Mouse (Mus musculus) inflammation-experienced regulatory T-cells, adult 6 months (primary cell): ENCODE measurements around the gene Nrp1. TPM values are rescaled to one million over a fixed set of nuclear protein-coding genes. Genes with fewer than 3 reads are reported as not detected.
A peak's percentile ranks its signal among the peaks of the same experiment; 100 is the strongest.

ENCODE experiments used
- ATAC-seq: one replicate; pipeline ENCODE4 v1.8.0; 2017
- polyA plus RNA-seq, 3 experiments: library from polyadenylated mRNA; unstranded; fragments of 100-300 nt; shearing (Covaris generic); gene quantifications; one replicate each; pipeline ENCODE4 v1.2.1; 2017

Gene Nrp1
- polyA plus RNA-seq, 3 experiments from 2014 or later = 145 to 329 (median 260) TPM

DNA sequence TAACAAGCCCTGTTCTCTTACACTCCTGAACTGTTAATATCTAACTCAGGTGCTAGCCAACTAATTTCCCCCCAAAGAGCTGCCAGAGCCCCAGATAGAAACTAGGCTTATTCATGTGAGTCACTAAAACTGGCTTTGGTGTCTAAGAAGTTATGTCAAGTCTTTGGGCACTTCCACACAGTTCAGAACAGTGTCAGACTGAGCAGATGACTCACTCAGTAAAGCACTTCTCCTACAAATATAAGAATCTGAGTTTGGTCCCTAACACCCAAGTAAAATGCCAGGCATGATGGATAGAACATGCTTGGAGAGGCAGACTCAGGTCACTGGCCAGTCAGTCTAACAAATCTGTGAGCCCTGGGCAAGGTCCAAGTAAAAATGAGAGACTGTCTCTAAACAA lies 65.4 kb downstream of the Nrp1 start:
- ATAC-seq = no peak

DNA sequence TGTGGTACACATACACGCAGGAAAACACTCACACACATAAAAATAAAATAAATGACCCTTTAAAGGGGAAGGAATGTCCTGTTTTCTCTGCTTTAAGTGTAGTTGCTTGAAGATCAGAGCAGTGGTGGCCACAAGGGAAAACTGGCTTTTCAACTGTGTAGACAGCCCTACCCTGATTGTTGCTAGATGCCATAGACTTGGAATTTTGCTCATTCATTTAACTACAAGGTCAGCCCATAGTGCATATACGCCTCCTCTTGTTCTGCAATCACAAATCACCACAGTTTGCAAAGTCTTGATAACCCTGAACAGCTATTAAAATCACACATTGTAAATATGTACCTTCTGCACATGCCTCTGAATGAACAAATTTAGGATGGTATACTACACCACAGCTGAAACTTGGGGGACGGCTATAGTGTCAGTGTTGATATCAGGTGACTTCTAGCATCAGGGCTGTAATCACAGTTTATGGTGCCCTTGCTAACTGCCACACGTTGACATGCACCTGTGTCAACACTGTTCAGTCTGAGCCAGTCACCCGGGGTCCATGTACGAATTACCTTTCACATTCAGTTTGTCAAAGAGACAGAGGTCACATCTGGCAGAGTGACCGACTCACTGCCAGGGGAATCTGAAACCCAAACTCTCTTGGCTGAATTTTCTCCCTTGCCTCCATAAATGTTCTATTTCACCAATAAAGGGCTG lies 66.4 kb downstream of the Nrp1 start:
- ATAC-seq = no peak

DNA sequence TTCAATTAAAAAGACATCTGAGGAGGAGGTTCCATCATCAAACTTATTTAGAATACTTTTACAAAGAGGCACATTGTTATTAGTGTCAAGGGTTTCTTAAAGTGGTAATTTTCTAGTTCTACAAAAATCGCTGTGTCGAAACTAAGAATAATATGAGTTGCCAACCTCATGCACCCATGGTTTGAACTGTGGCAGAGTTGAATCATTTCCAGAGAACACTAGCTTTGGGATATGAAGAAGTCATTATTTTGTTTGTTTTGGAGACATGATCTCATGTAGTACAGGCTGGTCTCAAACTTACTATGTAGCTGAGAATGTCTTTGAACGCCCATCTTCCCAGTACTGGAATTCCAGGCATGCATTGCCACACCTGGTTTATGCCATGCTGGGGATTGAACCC lies 68.7 kb downstream of the Nrp1 start:
- ATAC-seq = no peak

DNA sequence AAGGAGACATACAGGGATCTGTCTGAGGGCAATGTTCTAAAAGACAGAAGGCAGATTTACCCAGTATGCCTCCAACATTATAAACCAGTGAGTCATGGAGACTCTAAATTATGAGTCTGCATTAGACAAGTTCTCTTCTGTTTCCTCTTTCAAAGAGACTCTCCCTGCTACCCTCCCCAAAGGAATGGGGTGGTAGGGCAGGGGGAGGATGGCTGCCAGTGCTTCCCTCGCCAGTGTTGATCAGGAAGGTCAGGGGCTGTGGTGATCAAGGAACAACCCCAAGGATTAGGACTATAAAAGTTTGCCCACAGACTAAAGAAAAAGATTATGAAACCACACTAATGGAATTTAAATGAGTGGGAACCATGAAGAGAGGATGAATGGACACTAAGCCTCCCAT lies 70.6 kb downstream of the Nrp1 start:
- ATAC-seq = no peak

DNA sequence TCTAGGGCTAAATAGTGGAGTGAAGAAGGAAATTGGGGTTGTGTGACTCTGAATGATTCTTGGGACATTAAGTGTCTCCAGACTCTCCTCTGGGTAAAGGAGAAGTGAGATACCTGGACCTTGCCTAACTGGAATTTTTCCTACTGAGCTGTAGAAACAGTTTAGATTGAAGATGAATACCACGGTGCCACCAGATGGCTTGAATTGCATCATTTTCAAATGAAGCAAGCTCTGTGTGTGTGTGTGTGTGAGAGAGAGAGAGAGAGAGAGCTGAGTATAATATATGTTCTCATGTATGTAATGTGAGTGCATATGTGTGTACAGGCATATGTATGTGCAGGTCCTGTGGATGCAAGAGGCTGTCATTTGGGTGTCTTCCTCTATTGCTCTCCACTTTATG lies 72.7 kb downstream of the Nrp1 start:
- no peak for ATAC-seq

DNA sequence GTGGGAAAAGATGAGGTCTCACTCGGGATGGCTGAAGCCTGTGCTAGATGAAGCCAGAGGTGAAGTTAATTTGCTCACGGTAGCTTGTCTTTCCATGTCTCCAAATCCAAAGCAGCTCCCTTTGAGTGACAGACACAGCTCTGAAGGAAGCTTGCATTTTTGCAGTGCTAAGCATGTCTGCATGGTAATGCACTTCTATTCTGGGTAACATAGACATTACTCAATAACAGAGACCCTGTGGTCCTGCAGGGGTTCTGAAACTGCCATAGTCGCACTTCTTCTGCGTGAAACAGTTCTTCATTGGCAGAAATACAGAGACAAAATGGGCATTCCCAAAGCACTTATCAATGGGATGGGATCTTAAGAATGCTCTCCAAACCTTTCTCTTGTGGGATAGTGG lies 77.3 kb downstream of the Nrp1 start:
- ATAC-seq = no peak

DNA sequence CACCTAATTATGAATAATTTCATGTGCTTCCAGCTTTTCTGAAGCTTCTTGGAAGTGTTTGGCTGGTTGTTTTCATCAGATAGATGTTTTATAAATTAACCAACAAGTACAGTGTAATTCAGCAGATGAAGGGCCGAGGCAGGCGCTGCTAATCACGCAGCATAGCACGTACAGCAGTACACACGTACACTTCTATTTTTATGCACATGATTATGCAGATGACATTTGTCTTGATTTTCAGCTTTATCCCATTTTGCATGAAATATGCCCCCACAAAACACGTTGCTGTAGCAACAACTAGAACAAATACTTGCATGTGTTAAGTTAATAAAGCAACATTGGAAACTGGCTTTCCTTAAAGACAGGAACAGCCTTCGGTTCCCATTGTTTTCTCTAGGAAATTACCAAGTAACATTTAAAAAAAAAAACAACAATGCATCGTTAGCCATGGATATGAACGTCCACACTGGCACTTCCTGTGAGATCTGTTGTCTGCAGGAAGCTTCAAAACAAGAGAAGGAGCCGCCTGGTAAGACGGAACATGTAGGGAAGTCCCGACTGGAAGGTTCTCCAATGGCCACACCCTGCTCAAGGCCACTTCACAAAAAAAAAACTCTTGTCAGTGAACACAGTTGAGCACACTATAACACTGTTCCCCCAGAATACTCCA lies 78.9 kb downstream of the Nrp1 start:
- ATAC-seq = no peak

DNA sequence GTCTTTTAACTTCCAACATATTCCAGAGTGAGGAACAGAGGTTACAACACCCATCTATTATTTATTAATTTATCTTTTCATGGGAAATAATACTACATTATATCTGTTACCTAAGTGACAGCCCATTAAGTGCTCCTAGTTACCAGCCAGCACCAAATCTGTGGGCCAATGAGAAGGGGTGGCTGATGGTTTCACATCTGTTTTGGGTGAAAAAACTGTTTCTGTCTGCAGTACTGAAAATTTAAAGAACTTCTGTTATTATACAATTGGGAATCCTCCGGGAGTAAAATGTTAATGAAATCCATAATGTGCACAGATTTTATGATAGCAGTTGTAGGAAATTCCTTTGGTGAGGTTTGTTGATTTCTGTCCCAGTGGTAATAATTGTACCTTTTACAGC lies 83.0 kb downstream of the Nrp1 start:
- ATAC-seq = no peak

DNA sequence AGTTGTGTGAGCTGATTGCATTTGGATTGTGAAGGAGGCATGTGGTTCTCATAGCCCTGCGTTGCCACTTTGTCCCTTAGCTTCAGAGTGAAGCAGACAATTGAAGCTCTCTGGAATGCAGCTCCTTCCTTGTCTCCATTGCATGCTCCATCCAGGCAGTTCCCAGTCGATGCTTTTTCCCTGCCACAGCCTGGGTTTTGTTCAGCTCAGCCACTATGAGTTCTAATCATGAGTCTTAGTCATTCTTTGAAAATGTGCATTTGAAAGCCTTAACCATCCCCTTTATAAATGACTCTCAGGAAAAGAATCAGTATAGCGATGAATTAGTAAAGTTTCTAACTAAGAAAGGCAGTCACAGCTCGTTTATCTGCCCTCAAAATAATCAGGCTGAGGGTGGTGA lies 87.2 kb downstream of the Nrp1 start:
- no peak for ATAC-seq

DNA sequence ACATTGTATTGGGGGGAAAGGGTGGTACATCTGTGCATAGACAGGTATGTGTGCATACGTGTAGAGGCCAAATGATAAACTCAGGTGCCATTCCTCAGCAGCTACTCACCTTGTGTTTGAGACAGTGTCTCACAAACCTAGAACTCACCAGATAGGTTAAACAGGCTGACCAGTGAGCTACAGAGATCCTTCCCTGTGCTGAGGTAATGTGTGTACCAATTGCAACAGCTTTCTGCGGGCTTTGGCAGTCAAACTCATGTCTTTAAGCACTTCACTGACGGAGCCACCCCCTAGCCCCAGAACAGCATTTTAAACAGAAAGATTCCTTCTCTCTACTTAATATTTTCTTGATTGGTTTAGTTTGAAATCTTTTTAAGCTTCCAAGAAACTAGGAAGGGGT lies 88.2 kb downstream of the Nrp1 start:
- ATAC-seq = no peak

DNA sequence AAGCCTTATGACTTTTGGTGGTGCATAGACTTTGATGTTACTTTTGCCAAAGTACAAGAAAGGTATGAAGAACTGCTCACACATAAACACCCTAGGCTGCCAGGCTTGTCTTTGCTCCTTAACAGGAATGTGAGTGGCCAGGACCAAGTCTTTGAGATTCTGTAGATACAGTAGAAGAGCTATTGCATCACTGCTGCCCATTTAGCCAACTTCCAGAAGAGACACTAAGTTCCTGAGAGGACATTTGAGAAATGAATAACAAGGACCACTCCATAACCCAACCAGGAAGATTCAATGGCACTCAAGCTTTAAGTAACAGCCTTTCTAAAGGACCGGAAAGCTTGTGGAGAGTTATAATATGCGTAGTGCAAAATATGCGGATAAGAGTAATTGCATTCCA lies 88.9 kb downstream of the Nrp1 start:
- no peak for ATAC-seq

DNA sequence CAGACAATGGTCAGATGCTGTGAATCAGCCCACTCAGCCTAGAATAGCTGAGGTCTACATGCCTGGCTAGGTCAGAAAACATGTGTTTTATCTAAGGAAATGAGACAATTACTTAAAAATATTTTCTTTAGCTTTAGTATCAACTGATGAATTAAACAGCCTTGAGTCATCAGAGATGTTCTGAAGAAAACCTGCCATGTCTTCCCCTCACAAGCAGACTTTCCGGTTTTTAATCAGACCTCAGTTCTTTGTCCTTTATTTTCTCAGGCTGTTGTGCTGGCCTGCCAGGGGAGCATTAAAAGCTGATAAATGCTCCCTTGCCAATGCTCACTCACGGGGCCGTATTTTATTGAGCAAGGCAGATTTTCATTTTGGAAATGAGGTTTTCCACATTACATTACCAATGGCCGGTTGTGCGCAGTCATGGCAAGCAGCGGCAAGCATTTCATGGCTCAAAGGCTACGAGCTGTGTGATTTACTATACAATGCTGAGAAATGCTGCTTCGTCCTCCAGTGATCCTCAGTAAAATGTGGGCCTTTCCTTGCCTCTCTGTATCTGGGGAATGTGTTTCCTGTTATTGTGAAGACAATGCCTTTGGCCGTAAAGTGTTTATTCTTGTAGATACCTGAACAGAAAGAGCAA lies 92.1 kb downstream of the Nrp1 start:
- ATAC-seq = no peak

DNA sequence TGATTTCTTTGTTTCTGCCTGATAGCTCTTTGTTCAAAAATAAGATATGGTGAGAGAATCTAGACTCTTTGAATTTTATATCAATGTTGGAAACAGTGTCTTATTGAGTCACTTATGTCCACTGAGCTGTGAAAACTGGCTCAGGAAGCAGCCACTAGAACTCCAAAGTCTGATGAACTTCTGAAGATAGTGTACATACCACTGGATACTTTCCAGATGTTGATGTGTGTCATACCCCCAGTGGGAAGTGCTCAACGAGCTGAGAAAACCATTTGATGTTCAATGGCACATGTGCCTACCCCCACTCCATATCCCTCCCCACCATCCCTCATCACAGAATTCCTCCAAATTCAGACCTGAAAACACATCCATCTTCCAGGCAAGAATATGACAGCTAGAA lies 92.7 kb downstream of the Nrp1 start:
- no peak for ATAC-seq

DNA sequence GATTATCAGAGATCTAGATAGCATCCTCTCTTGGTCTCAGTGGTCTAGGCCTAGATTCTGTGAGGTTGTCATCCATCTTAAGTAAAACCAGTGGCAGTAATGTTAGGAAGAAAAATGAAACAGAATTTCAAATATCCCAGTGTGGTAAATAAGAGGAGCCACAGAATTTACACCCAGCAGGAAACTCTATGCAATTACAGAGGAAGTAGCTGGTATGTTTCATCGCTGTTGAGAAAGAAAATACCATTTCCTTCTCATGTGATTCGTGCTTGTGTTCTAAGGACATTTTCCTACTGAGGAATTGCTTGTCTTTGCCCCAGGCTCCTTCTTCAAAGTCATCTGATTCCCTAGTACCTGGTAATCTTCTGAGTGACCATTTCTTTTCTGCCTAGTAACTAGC lies 95.1 kb downstream of the Nrp1 start:
- no peak for ATAC-seq

DNA sequence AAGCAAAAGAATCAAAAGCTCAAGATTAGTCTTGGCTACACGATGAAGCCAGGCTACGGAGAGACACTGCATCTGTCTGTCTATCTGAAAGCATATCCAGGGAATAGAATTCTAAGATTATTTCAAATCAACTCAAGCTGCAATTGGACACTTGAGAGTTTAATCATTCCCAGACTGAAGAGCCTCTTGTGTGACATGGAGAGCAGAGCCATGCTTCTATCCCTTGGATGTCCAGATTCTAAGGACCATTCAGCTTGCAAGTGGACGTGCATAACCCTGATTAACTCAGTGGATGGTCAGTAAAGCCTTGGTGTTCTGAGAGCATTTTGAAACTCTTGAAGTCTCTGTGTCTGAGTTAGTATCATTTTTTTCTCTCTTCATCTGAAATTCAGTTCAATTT lies 95.6 kb downstream of the Nrp1 start:
- ATAC-seq = no peak

DNA sequence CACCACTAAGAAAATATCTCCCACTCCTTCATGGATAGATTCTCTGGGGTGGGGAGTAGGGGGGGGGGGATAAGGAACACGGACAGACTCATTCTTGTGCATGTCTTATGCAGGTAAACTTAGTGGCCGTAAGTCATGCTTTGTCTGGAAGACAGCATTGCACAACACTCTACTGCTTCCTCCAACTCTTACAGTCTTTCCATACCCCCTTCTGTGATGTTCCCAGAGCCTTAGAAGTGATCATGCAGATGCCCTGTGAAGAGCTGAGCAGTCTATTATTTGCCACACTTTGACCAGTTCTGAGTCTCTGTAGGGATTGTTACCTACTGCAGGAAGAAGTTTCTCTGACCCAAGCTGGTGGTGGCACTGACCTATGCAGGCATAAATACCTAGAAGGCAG lies 98.9 kb downstream of the Nrp1 start:
- ATAC-seq = no peak

DNA sequence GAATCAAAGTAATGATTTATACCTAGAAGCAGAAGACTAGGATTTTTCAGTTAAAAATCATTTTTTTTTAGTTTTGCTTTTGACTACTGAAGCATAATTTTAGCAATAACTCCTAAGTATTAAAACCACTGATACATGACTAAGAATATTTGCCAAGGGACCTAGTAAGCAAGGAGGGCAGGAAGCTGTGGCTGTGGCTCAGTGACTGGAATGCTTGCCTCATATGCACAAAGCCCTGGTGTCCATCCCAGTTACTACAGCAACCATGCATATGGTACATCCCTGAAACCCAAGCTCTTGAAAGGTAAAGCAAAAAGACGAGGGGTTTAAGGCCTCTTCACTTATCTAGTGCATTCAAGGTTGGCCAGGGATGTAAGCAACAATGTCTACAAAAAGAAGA lies 101.3 kb downstream of the Nrp1 start:
- no peak for ATAC-seq

DNA sequence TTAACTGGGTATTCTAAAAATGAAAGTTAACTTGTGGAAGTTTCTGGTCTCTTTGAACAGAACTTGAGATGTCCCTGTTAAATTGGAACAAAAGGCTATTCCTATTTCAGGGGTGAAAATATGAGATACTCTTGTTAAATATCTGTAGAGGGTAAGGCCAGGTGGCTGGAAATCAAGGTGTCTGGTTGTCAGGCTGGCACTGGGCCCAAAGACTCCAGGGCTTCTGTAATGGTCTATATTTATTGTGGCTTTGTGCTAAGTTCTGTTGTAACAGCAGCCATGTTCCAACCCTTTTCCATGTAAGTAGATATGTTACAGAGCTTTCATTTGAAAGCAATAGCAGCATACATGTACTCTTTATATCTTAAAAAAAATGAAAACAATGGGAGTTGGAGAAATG lies 103.3 kb downstream of the Nrp1 start:
- no peak for ATAC-seq

DNA sequence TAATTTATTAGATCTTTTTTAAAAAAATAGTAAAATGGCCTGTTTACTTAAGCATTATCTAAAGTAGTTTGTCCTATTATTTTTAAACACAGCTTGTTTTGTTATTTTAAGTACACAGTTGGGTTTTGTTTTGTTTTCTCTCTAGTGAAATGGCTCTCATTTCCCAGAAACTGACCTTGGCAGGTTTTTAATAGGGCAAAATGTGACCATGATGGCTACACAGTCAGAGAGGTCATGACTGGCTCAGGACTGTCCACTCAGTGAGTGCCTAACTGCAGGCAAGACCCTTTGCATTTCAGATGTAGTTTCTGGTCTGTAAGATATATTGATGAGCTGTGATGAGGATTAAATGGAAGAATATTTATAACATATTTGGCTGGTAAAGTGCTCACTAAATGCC lies 104.8 kb downstream of the Nrp1 start:
- ATAC-seq = no peak

DNA sequence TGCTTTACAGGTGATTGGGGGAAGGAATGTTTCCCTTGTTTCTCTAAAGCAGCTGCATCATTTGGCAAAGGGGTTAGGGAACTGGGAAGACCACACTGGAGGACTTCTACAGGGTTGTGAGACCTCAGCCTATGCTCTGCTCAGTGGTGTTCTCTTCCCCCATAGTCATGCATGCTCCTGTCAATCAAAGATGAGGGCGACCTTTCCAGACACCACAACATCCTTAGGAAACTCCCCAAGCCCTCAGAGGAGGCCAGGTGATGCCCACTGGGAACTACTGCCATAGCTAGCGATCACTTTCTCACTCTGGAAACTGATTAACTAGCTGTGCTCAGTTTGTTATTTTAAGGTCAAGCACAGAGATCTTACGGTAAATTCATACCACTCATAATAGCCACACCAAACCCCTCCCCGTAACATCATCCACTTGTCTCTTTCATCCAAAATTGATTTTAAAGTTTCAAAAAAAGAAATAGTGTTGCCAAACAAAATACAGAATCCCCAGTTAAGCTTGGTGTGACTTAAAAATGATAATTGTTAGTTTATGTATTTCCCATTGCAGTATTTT lies 105.7 kb downstream of the Nrp1 start:
- peak; percentile 43 for ATAC-seq

DNA sequence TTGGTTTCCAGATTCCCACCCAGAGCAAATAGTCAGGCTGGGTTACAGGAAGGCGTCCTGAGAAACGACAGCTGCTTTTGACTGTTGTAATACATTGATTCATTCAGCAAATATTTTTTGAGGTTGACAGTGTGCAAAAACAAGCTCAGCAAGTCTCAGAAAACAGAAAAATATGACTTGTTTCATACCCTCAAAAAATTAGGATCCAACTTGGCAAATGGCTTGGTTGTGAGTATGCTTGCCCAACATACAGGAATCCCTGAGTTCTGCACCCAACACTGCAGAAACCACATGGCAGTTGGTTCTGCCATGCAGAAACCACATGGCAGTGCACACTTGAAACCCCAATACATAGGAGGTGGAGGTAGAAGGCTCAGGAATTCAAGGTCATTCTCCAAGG lies 107.1 kb downstream of the Nrp1 start:
- ATAC-seq = no peak

DNA sequence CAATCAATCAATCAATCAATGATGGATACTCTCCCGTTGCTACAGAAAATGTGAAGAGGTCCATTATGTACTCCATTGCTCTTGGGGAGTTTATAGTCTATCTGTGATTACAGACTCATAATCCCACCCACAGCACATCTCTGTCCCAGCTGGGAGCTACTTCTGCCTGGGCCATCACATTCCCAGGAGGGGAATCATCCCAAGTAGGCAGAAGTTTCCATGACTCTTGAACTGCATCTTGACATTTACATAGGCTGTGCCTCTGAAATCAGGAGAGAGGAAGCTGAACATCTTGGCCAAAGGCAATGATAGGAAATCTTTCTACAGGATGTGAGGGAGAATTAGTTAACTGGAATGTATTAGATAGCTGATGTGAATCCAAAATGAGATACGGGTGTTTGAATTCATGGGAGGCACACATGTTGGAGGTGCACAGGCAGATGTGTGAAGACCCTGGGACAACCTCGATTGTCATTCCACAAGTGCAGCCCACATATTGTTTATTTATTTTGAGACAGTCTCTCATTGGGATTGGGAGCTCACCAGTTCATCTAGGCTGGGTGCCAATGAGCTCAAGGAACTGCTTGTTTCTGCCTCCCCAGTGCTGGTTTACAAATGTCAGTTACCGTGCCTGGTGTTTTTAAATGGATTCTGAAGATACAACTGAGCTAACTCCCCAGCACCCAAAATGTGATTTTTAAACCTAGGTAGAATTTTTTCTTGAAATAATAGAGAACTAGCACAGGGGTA lies 108.5 kb downstream of the Nrp1 start:
- ATAC-seq = no peak

DNA sequence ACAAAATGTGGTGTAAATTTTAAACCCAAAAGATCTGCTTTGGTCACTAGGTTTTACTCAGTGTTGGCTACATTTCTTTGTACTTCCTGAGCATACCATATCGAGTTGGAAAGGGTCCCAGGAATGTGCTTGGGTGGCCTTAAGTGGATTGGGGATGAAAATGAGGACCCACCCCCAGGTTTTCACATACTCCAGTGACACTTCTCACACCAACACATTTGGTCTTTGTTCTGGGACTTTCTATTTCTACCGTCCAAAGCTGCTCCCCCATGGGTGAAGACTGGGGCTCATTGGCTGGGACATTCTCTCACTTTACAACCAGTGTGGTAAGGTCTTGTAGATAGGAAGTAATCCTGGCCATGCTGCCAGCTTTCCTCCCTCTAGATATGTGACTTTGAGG lies 111.7 kb downstream of the Nrp1 start:
- no peak for ATAC-seq
